ENCODE assay signal across 11 mouse cellular contexts in genomic region chr9:106340501-106341312, GRCm38 (mm10). TPM values are rescaled to one million over a fixed set of nuclear protein-coding genes. Genes with fewer than 3 reads are reported as not detected.
DNase-seq lines count a peak whose midpoint lies in the region; ATAC-seq and TF ChIP-seq lines count a peak whose summit lies in the region.
"Had no signal": no experiment of that assay in that cellular context is flagged by ENCODE, and none has a peak within 500 bp of the region (broad histone marks: within the 10 kb centered on the region; RNA-seq: fewer than 3 reads in every experiment).

No protein-coding gene starts in this region.

- H3K9me3 ChIP-seq in heart, embryonic 12.5 days (replicated peaks), result no peaks in the 10 kb centered on the region
- no peaks in the 10 kb centered on the region for H3K9me3 ChIP-seq in embryonic facial prominence, embryonic 14.5 days (ENCODE audit: control insufficient read depth, low read length)
- no peaks in the 10 kb centered on the region for H3K9me3 ChIP-seq in neural tube, embryonic 12.5 days
- H3K9me3 ChIP-seq: hindbrain, embryonic 15.5 days; megakaryocyte, embryonic 14.5 days had no signal

- no peak for TF ChIP-seq CTCF in left cerebral cortex, adult 2 months (IDR thresholded peaks at IDR 0.05)

- no peak for DNase-seq in heart, adult 18-20 months
- DNase-seq in left cerebral cortex, adult 2 months (ENCODE audit: extremely low spot score in 1 of 2, low spot score in 2 of 2), result no peak
- DNase-seq in left cerebral cortex, postnatal 36 days (ENCODE audit: low spot score in 2 of 2), result no peak
- peak; percentile 89 for DNase-seq in embryonic facial prominence, embryonic 14.5 days (ENCODE audit: low spot score)
- DNase-seq in layer of hippocampus, postnatal 14 days (ENCODE audit: low spot score in 2 of 2), result no peak
- no peak for DNase-seq in cerebellum, adult 9-11 months
- DNase-seq: right cerebral cortex, postnatal 4 days had no signal

- WGBS in heart, embryonic 12.5 days, result 44% methylated on average over 13 of the region's 13 CpGs
- WGBS in embryonic facial prominence, embryonic 14.5 days, result 18% methylated on average over 13 of the region's 13 CpGs
- WGBS in neural tube, embryonic 12.5 days, result 57% methylated on average over 13 of the region's 13 CpGs

- H3K4me1 ChIP-seq in heart, embryonic 12.5 days (replicated peaks), result peaks cover 62% of the 10 kb centered on the region
- H3K4me1 ChIP-seq in embryonic facial prominence, embryonic 14.5 days (ENCODE audit: control insufficient read depth, insufficient read depth, low read length), result peaks cover 78% of the 10 kb centered on the region
- peaks cover 46% of the 10 kb centered on the region for H3K4me1 ChIP-seq in neural tube, embryonic 12.5 days

- no peaks in the 10 kb centered on the region for H3K27me3 ChIP-seq in heart, embryonic 12.5 days (replicated peaks)
- H3K27me3 ChIP-seq in embryonic facial prominence, embryonic 14.5 days (replicated peaks; ENCODE audit: control insufficient read depth, insufficient read depth, low read length), result no peaks in the 10 kb centered on the region
- H3K27me3 ChIP-seq in neural tube, embryonic 12.5 days (replicated peaks), result no peaks in the 10 kb centered on the region
- H3K27me3 ChIP-seq: hindbrain, embryonic 15.5 days had no signal

- no peak overlapping the region for H3K4me2 ChIP-seq in heart, embryonic 12.5 days
- H3K4me2 ChIP-seq in embryonic facial prominence, embryonic 14.5 days (ENCODE audit: low read depth, low read length), result peak overlapping the region; percentile 30
- 0 out of 2 replicates have a peak overlapping the region, but pooled peaks have one; percentile 12 for H3K4me2 ChIP-seq in neural tube, embryonic 12.5 days (replicated peaks)
- H3K4me2 ChIP-seq: hindbrain, embryonic 15.5 days had no signal

- H3K36me3 ChIP-seq in heart, embryonic 12.5 days, result no peaks in the 10 kb centered on the region
- H3K36me3 ChIP-seq in embryonic facial prominence, embryonic 14.5 days (ENCODE audit: control insufficient read depth, insufficient read depth, low read length), result no peaks in the 10 kb centered on the region
- H3K36me3 ChIP-seq in neural tube, embryonic 12.5 days, result no peaks in the 10 kb centered on the region
- H3K36me3 ChIP-seq: hindbrain, embryonic 15.5 days had no signal

- no peak overlapping the region for H3K27ac ChIP-seq in heart, embryonic 12.5 days (ENCODE audit: poor library complexity, severe bottlenecking)
- H3K27ac ChIP-seq in left cerebral cortex, adult 2 months, result peak overlapping the region; percentile 50
- peak overlapping the region; percentile 95 for H3K27ac ChIP-seq in embryonic facial prominence, embryonic 14.5 days (replicated peaks; ENCODE audit: low read depth, low read length)
- H3K27ac ChIP-seq in neural tube, embryonic 12.5 days, result no peak overlapping the region
- H3K27ac ChIP-seq: hindbrain, embryonic 15.5 days had no signal

- H3K4me3 ChIP-seq in heart, embryonic 12.5 days, result no peak overlapping the region
- H3K4me3 ChIP-seq in left cerebral cortex, adult 2 months, result no peak overlapping the region
- H3K4me3 ChIP-seq in embryonic facial prominence, embryonic 14.5 days (ENCODE audit: low read depth, low read length), result no peak overlapping the region
- no peak overlapping the region for H3K4me3 ChIP-seq in neural tube, embryonic 12.5 days
- H3K4me3 ChIP-seq: hindbrain, embryonic 15.5 days; megakaryocyte, embryonic 14.5 days had no signal

- ATAC-seq in heart, embryonic 12.5 days (ENCODE audit: insufficient number of reproducible peaks, low FRiP score), result no peak
- peak; percentile 34; the same call in 1 of the 2 replicates for ATAC-seq in embryonic facial prominence, embryonic 14.5 days (ENCODE audit: low read depth)
- ATAC-seq in neural tube, embryonic 12.5 days (ENCODE audit: low FRiP score, low read depth), result no peak

- intact Hi-C loops in left cerebral cortex, adult 2 months (cut with DNase I), result no loop called here
- intact Hi-C loops in left cerebral cortex, postnatal 36 days (cut with DNase I), result loop anchor here (5.0 kb wide), 1 partner anchor 33 kb away; no protein-coding TSS in a partner anchor

- peak overlapping the region; percentile 12; the same call in 1 of the 2 replicates for H3K9ac ChIP-seq in heart, embryonic 12.5 days
- peak overlapping the region; percentile 30; the same call in 1 of the 2 replicates for H3K9ac ChIP-seq in embryonic facial prominence, embryonic 14.5 days (ENCODE audit: low read depth, low read length)
- H3K9ac ChIP-seq in neural tube, embryonic 12.5 days, result no peak overlapping the region
- H3K9ac ChIP-seq: hindbrain, embryonic 15.5 days had no signal

RNA-seq across cellular contexts. Expression of gene Dusp7, which starts 27.7 kb away (rescaled TPM):
- polyA plus RNA-seq in heart, embryonic 12.5 days (2016; fragmentation: Nextera tagmentation; extraction: Ambion mirVana), result 16.9 and 20.1 TPM in 2 replicates
- 10 to 100 TPM; 45.5 to 46.2 TPM for total RNA-seq in heart, adult 18-20 months (2021)
- 100 to 1,000 TPM; 105 to 115 TPM for total RNA-seq in left cerebral cortex, adult 2 months (2021)
- 100 to 1,000 TPM; 103 to 118 TPM for total RNA-seq in left cerebral cortex, postnatal 36 days (2021)
- 44.0 and 48.4 TPM in 2 replicates for polyA plus RNA-seq in embryonic facial prominence, embryonic 14.5 days (2014; fragmentation: Nextera tagmentation; extraction: Ambion mirVana)
- 18.9 and 21.3 TPM in 2 replicates for polyA plus RNA-seq in neural tube, embryonic 12.5 days (2016; fragmentation: Nextera tagmentation; extraction: Ambion mirVana)
- 10 to 100 TPM; 65.2 to 70.3 TPM for total RNA-seq in layer of hippocampus, postnatal 14 days (2021)

RNA-seq across cellular contexts. Expression of gene Poc1a, which starts 59.8 kb away (rescaled TPM):
- 27.8 and 30.0 TPM in 2 replicates for polyA plus RNA-seq in heart, embryonic 12.5 days (2016; fragmentation: Nextera tagmentation; extraction: Ambion mirVana)
- total RNA-seq in heart, adult 18-20 months (2021), result 1 to 10 TPM; 4.0 to 4.2 TPM
- 10 to 100 TPM; 18.6 to 19.6 TPM for total RNA-seq in left cerebral cortex, adult 2 months (2021)
- 10 to 100 TPM; 22.0 to 26.4 TPM for total RNA-seq in left cerebral cortex, postnatal 36 days (2021)
- 16.6 and 21.5 TPM in 2 replicates for polyA plus RNA-seq in embryonic facial prominence, embryonic 14.5 days (2014; fragmentation: Nextera tagmentation; extraction: Ambion mirVana)
- 17.1 and 17.5 TPM in 2 replicates for polyA plus RNA-seq in neural tube, embryonic 12.5 days (2016; fragmentation: Nextera tagmentation; extraction: Ambion mirVana)
- 10 to 100 TPM in 1 of 2 experiments, 1 to 10 TPM in 1; 8.5 to 12.0 TPM for total RNA-seq in layer of hippocampus, postnatal 14 days (2021)

Comparison
In these comparisons a context has a peak if more than half of its experiments do, and no peak if none do; other contexts are left out.
1. H3K27ac ChIP-seq: peak in left cerebral cortex, adult 2 months (single experiment) and embryonic facial prominence, embryonic 14.5 days (single experiment); none in heart, embryonic 12.5 days (single experiment) and neural tube, embryonic 12.5 days (single experiment).